Mouse (Mus musculus): ENCODE data around the gene Nek1.

Nek1 gene

GRCm38 (mm10) chr8:61158540-61158939 lies 165.5 kb downstream of the Nek1 start:
- no peak for DNase-seq (ENCODE audit: low spot score in 2 of 2)

GRCm38 (mm10) chr8:61161461-61162185 lies 168.6 kb downstream of the Nek1 start:
- no peak for DNase-seq (ENCODE audit: low spot score in 2 of 2)

- DNase-seq (ENCODE audit: low spot score in 2 of 2), result no peak
These were observed 169.2 kb downstream of the Nek1 start for GRCm38 (mm10) chr8:61162186-61162566.

DNA sequence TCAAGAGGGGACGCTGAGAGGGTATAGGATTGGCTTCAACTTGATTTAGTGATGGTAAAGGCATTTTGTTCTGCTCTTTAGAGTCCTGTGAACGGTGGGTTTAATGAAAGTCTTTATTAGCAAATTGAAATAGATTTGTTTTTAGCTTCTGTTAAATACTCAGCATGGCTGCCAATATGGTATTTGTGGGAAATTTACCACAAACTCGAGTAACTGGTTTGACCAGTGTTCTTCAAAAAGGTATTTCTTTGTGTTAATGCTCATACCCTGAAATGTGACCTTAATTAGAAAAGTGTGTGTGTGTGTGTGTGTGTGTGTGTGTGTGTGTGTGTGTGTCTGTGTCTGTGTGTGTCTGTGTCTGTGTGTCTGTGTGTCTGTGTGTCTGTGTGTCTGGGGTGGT lies 178.6 kb downstream of the Nek1 start:
- no peak for DNase-seq (ENCODE audit: low spot score in 2 of 2)

DNA sequence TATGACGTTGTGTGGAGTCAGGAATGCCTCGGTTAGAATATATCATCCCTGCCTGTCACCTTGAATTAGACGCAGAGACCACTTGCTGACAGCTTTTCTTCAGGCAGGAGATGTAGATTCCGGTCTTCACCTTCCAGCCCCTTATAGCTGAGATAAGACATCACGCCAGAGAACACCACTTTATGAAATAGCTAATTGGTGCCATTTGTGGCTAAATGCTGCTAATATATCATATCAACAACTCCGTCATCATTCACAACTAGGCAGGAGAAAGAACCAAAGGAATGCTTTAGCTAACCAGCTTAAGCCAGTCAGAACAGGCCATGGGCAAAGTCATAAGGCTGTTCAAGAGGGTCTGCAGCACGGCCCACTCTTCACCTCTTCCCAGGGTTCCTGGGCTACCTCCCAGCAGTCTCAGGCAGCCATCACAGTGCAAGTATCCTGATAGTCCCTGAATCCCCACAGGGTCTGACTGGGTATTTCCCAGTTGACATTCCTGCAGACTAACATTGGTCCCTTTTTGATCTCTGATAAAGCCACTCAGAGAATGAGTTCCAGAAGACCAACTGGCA lies 181.0 kb downstream of the Nek1 start:
- DNase-seq (ENCODE audit: low spot score in 2 of 2), result no peak

GRCm38 (mm10) chr8:61175876-61176275 lies 182.9 kb downstream of the Nek1 start:
- DNase-seq (ENCODE audit: low spot score in 2 of 2), result no peak

DNA sequence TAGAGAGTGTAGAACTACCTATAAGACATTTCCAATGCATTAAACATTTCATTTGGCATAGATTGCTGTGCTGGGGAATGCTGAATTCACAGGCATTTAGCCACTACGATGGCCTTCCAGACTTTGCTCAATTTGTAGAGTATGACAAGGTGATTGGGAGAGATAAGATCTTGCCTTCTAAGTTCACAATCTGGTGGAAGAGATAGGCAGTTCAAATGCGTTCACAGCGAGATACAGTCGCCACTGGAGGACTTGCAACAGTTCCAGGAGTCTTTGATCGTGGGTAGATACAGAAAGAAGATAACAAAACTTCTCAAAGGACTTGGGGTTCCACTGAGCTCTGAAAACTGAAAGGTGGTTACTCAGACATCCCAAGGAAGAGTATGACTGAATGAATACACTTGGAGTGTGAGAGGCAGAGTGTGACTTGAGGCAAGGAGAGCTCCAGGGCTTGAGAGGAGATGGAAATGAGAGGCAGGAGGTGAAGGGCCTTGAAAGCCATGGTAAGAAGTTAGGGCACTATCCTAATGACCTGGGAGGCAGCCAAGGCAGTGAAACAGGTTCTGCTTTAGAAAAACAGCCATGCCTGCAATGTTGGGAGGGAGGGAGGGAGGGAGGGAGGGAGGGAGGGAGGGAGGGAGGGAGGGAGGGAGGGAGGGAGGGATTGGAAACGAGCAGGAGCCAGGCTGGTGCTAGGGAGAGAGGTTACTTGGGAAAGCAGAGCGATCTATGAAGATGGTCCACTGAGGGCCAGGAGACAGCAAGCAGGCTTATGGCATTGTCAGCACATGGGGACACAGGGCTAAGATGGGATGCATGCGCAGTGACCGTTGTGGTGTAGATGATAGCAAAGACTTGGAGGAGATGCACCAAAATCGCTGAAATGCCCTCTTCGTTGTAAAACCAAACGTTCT lies 184.9 kb downstream of the Nek1 start:
- DNase-seq (ENCODE audit: low spot score in 2 of 2), result no peak

GRCm38 (mm10) chr8:61178594-61179140 lies 185.7 kb downstream of the Nek1 start:
- DNase-seq (ENCODE audit: low spot score in 2 of 2), result no peak

Data from spleen, postnatal 36 days (tissue).